Mouse (Mus musculus) cerebral cortex, adult 2 months (tissue): Measurements from ENCODE around the gene Cry2.

Experiments
- whole genome bisulfite sequencing: fragments of 180-500 bp; shearing (Covaris S2); methylation state at CpG from one replicate; pipeline ENCODE4 v1.1.7; 2018; 5-methylcytosine and 5-hydroxymethylcytosine counted together

Gene Cry2

DNA sequence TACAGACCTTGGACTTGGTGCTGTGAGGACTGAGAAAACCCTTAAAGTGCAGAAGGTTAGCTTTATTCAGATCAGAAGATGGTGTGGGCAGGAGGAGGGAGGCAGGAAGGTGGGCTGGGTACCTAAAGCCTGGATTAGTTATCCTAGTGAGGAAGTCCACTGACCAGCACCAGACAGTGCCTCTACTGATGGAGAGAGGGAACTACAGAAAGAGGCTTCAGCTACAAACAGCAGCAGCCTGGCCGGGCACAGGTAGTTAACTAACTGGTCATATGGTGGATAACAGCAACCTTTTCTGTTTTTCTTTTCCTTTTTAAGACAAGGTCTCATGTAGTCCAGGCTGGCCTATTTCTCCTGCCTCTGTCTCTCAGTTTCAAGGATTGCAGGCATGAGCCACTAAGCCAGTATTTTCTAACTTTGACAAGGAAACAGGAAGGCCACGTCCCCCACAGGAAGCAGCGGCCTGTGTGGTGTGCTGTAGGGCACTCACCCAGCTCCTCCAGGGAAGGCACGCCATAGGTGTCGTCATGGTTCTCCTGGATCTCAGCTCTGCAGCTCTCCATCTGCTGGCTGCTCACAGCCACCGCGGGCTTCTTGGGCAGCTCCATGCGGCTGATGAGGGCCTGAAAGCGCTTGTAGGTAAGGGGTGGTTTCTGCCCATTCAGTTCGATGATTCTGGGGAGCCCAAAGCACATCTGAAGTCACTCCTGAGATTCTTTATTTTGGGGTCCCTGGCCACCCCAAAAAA, 11.3 kb downstream of the Cry2 start:
- whole genome bisulfite sequencing, result 36% methylated on average over 10 of the region's 10 CpGs

DNA sequence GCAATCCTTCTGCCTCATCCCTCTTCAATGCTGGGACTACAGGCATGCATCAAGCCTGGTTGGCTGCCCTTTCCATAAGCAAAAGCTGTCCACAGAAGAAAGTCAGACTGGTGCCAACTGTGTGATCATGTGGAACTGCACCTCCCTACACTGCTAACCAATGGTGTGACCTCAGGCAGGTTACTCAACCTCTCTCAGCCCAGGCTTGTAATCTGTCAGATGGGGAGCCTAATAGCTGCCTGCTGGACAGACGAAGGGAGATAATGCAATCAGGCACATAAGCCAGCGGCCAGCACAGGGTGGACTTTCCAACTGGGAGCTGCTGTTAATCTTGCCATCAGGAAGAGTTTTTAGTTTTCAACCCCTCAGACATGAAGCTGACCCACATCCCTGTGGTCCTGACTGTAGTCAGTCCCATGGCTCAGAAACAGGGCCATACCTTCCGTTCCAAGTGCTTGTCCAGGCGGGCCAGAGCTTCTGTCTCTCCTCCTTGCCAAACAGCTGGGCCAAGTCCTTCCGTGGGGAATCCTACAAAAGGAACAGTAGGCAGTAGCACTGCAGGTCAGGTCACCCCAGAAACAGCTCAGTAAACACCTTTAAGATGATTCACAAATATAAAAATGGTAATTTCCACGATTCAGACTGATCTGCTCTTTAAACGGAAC, 12.0 kb downstream of the Cry2 start:
- WGBS, result 81% methylated on average over 7 of the region's 7 CpGs

- 80% methylated on average over 10 of the region's 10 CpGs for WGBS
Measured at GRCm38 (mm10) chr2:92411705-92412104, 22.1 kb downstream of the Cry2 start.

DNA sequence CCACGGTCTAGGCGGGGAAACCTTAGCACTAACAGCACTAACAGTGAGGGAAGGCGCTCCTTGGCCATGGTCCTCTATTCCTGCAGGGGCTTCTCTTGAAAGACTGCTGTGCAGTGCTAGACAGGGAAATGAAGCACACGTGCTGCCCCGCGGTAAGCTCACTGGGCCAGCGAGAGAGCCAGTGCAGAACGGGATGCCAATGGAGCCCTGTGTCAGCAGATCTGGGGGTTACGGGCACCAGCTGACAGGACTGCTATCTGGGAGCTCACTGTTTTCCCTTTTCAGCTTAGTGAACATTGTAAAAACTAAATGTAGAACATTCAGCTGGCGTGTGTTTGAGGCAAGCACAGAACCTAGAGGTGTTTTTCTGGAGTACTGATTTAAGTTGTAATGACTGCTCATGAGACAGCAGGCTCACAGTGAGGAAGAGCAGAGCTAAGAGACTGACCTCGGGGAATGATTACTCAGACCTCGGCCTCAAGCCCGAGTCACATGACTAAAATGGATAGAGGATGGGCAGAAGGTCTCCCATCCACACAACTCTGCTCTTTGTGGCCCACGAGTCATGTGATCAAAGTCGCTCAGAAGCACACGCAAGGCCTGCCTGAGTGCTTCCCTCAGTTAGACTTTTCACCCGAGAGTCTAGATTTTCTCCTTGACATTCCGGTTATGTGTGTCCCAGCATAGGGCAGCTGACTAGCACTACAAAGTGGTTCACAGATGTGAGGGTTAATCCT, 25.4 kb downstream of the Cry2 start:
- WGBS, result 70% methylated on average over 18 of the region's 18 CpGs

DNA sequence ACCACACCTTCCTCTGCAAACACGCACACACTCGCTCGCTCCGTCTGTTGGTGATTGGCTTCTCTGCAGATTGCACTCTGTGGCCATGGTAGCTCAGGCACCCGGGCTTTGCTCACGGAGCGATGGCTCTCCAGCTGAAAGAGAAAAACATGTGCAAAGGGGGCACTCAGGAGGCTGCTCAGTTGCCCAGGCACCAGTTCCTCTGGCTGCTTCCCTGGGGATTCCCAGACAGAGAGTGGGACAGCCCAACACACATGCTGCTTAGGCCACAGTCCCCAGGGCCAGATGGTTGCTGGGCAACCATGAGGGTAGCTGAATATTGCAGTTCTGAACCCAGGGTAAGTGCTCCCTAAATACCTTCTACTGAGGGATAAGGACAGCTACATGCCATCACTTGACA, 28.2 kb downstream of the Cry2 start:
- WGBS, result 65% methylated on average over 7 of the region's 7 CpGs

DNA sequence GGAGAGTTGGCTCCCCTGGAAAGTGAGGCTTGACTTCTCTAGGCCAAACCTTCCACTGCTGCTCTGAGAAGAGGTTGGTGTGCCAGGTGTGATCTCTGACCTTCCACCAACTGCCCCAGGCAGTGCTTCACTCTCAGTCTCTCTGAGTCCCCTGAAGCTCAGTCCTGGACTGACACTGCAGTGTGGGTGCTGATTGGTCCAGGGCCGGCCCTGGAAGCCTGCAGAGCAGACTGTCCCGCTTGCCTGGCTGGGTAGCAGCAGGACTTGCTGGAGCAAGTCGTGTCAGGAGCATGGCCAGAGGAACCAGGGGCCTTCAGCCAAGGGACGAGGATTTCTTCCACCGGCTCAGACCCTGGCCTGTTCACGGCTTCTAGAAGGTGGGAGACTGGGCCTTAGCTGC, 29.1 kb downstream of the Cry2 start:
- 67% methylated on average over 6 of the region's 6 CpGs for WGBS

DNA sequence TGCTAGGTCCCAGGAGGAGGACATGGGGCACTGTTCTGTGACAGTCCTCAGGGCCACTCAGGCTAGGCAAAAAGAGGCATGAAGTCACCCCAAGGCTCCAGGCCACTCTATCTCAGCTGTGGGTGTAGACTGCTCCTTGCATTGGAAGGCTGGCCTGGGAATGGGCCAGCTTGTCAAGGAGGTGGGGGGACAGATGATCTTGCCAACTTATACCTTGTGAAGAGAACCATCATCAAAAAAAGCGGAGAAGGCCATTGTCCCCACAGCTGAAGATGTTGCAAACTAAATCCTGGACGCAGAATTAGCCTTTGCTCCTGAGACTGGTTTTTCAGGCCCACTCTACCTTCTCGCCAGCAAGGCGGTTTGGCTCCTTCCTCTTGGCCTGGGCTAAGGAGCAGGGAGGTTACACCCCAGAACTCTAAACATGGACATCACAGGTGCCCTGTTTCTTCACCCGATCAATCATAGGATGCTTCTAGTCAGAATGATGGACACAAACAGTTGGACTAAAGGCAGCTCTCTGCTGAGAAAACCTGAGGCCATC, 30.0 kb downstream of the Cry2 start:
- 85% methylated on average over 5 of the region's 5 CpGs for WGBS

GRCm38 (mm10) chr2:92402591-92403326, 31.1 kb downstream of the Cry2 start:
- WGBS, result 39% methylated on average over 4 of the region's 4 CpGs

DNA sequence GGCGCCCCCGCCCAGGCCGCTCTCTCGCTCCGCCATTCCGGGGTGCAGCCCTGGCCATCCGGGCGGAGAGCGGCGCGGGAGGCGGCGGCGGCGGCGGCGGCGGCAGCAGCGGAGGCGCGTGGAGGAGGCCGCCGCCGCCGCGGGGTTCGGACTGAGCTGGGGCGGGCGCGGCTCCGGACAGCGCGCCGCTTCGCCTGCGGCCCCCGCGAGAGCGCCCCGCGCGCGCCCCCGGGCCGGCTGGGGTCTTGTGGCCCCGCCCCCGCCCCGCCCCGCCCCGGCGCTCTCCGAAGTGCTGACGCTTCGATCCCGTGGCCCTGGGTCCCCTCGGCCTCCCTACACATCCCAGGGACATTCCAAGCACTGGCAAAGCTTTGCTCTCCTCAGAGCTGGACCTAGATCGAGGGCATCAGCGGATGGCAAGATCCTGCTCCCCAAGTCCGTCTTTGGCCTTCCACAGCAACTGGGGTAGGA, 32.7 kb downstream of the Cry2 start, which contains the start of gene Mapk8ip1:
TSS of gene Mapk8ip1 (minus strand) at position 173 of the 471 bp plus-strand sequence.
- WGBS, result 3% methylated on average over 59 of the region's 59 CpGs

DNA sequence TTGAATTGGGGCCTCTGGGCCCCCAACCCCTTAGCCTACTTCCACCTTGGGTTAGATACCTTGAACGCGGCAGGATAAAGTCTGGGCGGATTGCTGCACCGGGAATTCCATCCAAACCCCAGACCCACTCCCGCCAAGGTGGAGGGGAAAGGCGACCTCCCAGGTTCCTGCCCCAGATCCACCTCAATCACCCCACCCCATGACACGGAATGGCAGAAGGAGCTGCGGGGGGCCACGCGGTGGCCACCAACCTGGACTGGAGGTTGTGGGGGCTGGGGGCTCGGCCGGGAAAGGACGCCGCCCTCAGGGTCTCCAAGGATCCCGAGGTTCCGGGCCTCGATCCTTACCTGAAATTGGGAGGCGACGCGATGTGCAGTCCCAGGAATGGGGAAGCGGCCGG, 33.2 kb downstream of the Cry2 start:
- WGBS, result 1% methylated on average over 22 of the region's 22 CpGs

DNA sequence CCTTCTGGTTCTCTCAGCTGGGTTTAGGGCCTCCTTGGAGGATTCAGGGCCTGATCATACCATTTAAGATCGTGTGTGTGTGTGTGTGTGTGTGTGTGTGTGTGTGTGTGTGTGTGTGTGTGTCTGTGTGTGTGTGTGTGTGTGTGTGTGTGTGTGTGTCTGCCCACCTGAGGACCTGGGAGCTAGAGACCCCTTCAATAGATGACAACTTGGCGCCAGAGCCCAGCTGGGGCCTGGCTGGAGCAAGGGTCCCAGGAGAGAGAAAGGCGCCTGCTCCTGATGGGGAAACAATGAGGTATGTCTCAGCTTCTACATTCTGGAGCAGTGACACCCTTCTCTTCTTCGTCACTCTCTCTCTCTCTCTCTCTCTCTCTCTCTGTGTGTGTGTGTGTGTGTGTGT, 34.0 kb downstream of the Cry2 start:
- 34% methylated on average over 4 of the region's 4 CpGs for WGBS

GRCm38 (mm10) chr2:92397436-92397835, 36.4 kb downstream of the Cry2 start:
- WGBS, result 56% methylated on average over 1 of the region's 1 CpGs

GRCm38 (mm10) chr2:92395535-92395934, 38.3 kb downstream of the Cry2 start:
- WGBS, result 67% methylated on average over 3 of the region's 3 CpGs

- WGBS, result 9% methylated on average over 26 of the region's 26 CpGs
Measured at GRCm38 (mm10) chr2:92392318-92393264, 41.3 kb downstream of the Cry2 start.

- 16% methylated on average over 11 of the region's 11 CpGs for whole genome bisulfite sequencing
Measured at GRCm38 (mm10) chr2:92391703-92392317, 42.0 kb downstream of the Cry2 start.

DNA sequence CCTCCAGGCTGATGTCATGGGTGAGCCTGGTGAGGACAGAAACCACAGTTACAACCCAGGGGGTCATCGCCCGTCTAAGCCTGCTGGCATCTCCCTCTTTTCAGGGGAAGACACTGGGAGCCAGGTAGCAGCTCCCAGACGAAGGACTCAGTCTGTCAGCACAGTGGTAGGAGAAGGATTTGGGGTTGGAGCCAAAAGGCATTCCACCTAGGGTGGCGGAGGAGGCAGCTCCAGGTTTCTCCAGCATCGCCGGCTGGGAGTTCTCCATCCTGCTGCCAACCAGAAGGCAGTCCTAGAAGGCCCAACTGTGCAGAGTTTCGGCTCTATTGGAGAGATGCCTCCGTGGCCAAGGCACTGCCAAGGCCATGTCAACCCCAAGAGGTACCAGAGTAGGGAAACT, 42.7 kb downstream of the Cry2 start:
- 41% methylated on average over 8 of the region's 8 CpGs for WGBS

DNA sequence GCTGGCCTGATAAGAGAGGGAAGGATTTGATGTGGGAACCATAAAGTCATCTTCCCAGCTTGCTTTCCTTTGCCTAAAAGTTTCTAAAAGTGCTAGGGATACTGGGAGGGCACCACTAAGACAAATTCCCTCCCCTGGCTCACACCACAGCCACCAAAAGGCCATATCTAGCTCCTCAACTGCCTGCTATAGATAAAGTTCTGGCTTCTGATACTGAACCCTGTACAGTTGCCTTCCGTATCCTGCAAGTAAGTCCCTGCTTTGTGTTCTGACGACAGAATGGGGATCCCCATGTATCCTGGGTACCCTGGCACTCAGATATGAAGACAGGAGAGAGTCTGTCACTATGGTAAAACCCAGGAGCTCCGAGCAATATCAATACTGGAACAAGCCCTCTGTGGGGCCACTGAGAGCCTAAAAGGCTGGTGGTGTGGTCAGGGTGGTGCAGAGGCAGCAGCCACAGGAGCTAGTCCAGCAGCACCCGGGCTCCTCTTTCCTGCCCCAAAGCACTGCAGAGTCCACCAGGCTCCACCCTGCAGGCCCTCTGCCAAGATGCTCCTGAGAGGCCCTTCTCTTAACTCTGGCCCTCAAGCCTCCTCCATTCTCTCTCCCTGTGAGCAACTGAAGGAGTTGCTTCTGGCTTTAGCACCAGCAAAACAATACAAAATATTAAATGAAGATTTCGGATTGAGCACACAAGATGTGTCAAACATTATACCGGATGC, 43.5 kb downstream of the Cry2 start:
- 45% methylated on average over 6 of the region's 6 CpGs for WGBS

DNA sequence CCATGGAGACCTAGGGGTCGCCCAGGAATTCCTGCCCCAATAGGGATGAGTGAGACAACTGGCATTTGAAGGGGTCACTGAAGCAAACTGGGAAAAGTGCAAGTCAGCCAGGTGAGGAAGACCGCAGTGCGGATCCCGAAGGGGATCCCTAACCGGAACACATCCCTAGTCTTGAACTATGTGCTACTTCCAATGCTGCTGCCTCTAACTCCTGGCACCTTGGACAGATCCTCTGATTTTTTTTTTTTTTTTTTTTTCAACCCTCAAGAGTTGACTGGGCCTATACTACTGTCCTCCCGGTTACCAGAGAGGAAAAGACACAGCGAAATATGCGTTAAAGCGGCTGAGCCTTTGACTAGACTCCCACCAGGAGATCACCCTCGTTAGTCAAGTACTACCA, 44.2 kb downstream of the Cry2 start:
- 12% methylated on average over 10 of the region's 10 CpGs for WGBS
